Mouse (Mus musculus) cerebellum, postnatal 14 days (tissue): ENCODE results near the gene Olfr373.

Experiments used
- DNase-seq, 2 experiments: peaks; one replicate each; pipeline ENCODE4 v3.0.0; 2021; ENCODE audit warnings: mixed read lengths in 2 of 2

Gene Olfr373

GRCm38 (mm10) chr8:72134756-72135445, 51.9 kb downstream of the Olfr373 start, which contains the start of gene Tpm4:
Gene Tpm4 (plus strand): TSS chr8:72134975.
- DNase-seq: peak; percentile 64 to 70

- peak in 1 of 2 experiments; percentile 37 for DNase-seq
Observed at GRCm38 (mm10) chr8:72135446-72136301, 52.7 kb downstream of the Olfr373 start.

GRCm38 (mm10) chr8:72136302-72136978, 53.5 kb downstream of the Olfr373 start:
- DNase-seq: peak; percentile 46 to 56

- no peak for DNase-seq
Observed at GRCm38 (mm10) chr8:72137431-72137830, 54.5 kb downstream of the Olfr373 start.

- DNase-seq: no peak
Observed at GRCm38 (mm10) chr8:72138456-72138855, 55.5 kb downstream of the Olfr373 start.

- no peak for DNase-seq
Observed at GRCm38 (mm10) chr8:72143256-72143824, 60.4 kb downstream of the Olfr373 start.

GRCm38 (mm10) chr8:72144345-72144975, 61.5 kb downstream of the Olfr373 start:
- no peak for DNase-seq

GRCm38 (mm10) chr8:72145511-72145910, 62.5 kb downstream of the Olfr373 start:
- DNase-seq: no peak

GRCm38 (mm10) chr8:72146056-72146455, 63.1 kb downstream of the Olfr373 start:
- no peak for DNase-seq

GRCm38 (mm10) chr8:72146556-72146955, 63.6 kb downstream of the Olfr373 start:
- DNase-seq: no peak

- no peak for DNase-seq
Observed at GRCm38 (mm10) chr8:72147266-72147665, 64.3 kb downstream of the Olfr373 start.

GRCm38 (mm10) chr8:72149056-72149455, 66.1 kb downstream of the Olfr373 start:
- DNase-seq: no peak

GRCm38 (mm10) chr8:72151418-72152078, 68.6 kb downstream of the Olfr373 start:
- no peak for DNase-seq
